Mouse (Mus musculus) mouse trophoblast stem cell (cell line): ENCODE measurements around the gene Lpin1.

Experiments
- in situ Hi-C, 2 experiments: fragments of 300-500 bp; cut with MseI, MboI; formaldehyde crosslinking; loops; 2 replicates in 1 of 2; 3 replicates in 1 of 2; pipeline ENCODE4 v1.15.1; 2025

Gene Lpin1

DNA sequence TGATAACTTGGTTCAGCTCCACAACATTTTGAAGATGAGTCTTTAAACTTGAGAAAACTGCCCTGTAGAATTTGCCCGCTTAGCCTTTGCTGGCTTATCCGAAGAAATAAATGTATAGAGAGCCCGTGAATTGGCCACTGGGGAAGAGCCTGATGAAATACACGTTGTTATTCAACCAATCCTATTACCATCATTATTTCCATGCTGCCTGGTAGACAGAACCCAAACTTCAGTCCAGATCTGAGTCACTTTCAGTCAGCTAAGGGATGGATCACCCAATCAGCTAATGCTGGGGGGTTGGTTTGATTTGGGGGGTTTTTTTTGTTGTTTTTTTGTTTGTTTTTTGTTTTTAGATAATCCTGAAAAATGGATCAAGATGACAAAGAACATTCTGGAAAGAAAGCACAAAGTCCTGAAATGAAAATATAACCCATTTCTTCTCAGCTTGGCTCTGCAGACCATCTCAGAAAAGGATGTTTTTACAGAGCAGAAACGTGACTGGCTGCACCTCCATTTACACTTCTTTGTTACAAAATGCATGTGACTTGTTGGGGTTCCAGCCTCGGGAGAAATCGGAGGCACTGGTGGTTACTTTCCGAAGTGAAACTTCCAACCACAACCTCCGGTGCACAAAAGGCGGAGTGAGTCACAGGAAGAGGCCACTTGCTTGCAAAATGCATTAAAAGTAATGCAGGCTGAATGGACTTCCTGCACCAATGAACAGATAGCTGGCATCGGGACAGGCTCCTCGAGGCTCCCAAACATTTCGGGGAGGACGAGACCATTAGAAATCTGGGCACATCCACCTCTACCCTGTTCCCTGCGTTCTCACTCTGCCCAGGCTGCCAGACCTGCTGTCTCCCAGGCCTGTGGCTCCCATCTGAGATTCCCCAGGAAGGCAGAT, 78.6 kb downstream of the Lpin1 start:
- in situ Hi-C loops: no loop called here

DNA sequence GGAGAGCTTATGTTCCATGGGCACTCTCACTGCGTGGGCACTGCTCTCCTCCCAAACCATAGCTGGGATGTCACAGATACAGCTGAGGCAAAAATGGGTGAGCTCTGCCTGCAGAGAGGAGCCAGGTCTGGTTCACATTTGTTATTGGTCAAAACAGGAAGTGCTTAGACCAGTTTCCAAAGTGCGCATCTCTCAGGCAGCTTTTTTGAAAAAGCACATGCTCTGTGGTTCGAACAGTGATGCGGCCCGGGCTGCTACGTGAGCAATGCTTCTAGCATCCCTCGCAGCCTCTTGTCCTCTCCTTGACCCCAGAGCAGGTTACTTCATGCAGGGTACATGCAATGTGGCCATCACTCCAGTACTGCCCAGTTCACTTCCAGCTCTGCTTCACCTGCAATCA, 82.1 kb downstream of the Lpin1 start:
- in situ Hi-C loops: no loop called here

DNA sequence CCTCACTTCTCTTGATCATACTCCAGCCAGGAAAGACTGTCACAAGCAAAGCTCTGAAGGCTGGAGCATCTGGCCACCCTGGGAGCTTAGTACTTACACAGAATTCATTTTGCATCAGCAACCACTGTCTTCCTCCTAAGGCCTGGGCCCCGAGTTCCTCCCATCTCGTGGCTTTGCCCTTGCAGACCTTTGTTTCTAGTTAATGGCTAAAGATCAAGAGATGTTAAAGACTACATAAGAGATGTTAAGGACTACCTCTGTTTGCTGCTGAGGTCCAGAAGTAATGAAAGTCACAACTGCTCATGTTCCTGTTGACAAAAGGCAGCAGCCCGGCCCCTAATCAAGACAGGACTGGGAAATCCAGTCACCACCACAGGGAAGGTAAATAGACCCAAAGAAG, 82.8 kb downstream of the Lpin1 start:
- in situ Hi-C loops: no loop called here

DNA sequence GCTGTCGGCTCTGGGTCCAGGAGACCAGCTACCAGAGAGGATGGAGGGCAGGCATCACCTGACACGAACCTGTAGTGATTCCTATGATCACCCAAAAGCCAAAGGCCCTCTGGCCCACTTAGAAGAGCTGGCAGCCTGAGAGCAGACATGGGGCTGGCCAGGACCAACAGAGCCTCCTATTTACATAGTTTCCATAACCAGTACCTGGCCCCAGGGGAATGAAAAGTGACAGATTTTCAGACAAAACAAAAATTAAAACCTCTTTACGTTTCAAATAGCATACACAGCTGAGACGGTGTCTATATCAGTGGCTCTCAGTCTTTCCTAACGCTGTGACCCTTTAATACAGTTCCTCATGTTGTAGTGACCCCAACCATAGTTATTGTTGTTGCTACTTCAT, 83.9 kb downstream of the Lpin1 start:
- in situ Hi-C loops: no loop called here

DNA sequence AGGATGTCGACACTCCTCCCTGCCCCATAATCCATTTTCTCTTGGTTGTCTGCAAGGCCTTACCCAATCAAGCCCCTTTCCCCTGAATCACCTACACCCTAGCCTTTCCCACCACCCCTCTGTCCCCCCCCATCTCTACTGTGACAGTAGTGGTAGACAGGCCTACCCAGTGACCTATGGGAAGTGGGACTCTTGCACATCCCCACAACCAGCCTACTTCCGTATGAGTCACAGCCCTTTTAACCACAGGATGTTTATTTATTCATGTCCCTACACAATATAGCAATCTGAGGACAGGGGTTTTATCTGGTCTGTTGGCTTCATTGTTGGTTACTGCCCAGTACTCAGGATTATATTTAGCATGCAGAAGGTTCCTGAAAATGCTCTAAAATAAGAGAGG, 84.6 kb downstream of the Lpin1 start:
- in situ Hi-C loops: no loop called here

DNA sequence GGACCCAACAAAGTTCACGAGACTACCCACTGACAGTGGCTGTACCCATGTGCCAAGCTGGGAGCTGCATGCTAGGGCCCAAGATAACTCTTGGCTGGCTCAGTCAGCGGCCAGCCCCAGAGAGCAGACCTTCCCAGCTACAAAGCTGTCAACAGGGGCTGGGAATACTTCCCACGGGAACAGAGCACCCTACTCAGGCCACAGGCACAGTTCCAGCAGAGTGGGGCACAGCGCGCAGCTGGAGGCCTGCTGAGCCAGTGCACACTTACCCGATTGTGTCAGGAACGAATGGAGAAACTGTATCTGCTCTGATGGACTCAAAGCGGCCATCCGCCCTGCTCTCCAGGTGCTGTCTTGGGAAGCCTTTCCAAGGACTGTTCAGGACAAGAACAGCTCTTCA, 95.6 kb downstream of the Lpin1 start:
- in situ Hi-C loops: loop anchor here (25.0 kb wide), 1 partner anchor 978 kb away; no protein-coding TSS in a partner anchor

GRCm38 (mm10) chr12:16512991-16513390, 97.8 kb downstream of the Lpin1 start:
- in situ Hi-C loops: loop anchor here (25.0 kb wide), 1 partner anchor 976 kb away; no protein-coding TSS in a partner anchor

GRCm38 (mm10) chr12:16509122-16509752, 101.5 kb downstream of the Lpin1 start:
- in situ Hi-C loops: loop anchor here (25.0 kb wide), 1 partner anchor 972 kb away; no protein-coding TSS in a partner anchor

GRCm38 (mm10) chr12:16506796-16507790, 103.7 kb downstream of the Lpin1 start:
- in situ Hi-C loops: loop anchor here (25.0 kb wide), 1 partner anchor 970 kb away; no protein-coding TSS in a partner anchor

DNA sequence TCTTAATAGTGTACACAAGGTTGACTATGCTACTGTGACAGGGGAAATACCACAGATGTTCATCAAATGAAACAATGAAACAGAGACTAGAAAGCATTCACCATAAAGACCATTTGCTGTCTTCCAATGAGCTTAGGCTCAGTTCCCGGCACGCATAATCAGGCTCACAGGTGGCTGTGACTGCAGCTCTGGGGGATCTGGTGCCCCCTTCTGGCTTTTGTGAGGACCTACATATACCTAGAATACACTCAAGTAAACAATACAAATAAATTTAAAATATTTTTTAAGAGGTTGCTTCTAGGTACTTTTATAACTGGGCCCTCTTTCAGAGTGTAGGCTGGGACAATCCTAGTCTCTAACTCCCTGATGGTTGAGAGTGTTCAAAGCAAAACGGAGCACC, 106.5 kb downstream of the Lpin1 start:
- in situ Hi-C loops: loop anchor here (25.0 kb wide), 1 partner anchor 967 kb away; no protein-coding TSS in a partner anchor

DNA sequence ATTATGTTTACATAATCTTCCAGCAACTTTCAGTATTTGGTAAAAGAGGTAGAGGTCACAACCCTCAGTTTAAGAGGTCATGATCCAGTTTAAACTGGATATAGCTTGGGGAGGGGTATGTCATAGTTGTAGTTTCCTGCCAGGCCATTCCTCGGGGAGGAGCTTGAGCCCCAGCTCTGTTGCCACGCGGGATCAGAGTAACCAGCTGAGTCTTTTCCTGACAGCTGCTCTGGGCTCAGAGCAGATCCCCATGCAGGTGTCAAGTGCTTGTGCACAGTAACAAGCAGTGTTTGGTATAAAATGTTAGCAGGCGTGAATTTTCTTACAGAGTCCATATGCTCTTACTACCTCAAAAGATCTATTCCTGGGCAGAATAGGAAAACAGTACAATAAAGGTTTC, 112.8 kb downstream of the Lpin1 start:
- in situ Hi-C loops: no loop called here

- in situ Hi-C loops: no loop called here
Observed at GRCm38 (mm10) chr12:16492713-16493112, 118.1 kb downstream of the Lpin1 start.

DNA sequence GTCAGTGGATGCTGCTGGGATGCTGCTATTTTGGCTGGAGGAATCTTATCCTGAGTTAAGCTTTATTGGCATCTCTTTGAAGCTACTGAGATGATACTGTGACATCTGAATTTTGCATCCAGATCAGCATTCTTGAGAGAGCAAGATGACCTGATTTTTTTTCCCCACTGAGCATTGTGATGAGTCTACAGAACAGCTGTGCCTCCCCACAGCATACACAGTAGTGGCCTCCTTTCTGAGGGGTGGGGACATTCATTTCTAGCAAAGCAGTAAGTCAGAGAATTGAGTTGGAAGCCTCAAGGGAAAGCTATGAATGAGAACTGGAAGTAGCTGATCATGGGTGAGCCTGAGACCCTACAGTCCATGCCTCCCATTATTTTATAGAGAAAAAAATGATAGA, 121.9 kb downstream of the Lpin1 start:
- in situ Hi-C loops: no loop called here

GRCm38 (mm10) chr12:16487453-16487852, 123.3 kb downstream of the Lpin1 start:
- in situ Hi-C loops: no loop called here
